Mouse (Mus musculus) hindbrain, postnatal 0 days (tissue): ENCODE data around the gene Got2. TPM values are rescaled to one million over a fixed set of nuclear protein-coding genes. Genes with fewer than 3 reads are reported as not detected.

ENCODE experiments used
- ATAC-seq: fragments of 200-750 bp; cut with Nextera tagmentation; 2 replicates; pipeline ENCODE4 v1.8.0; 2017; ENCODE audit warnings: mild to moderate bottlenecking, moderate TSS enrichment, moderate library complexity
- DNase-seq: peaks from one replicate; pipeline ENCODE4 v3.0.0-alpha.2; 2015; ENCODE audit warnings: low spot score
- H3K27ac ChIP-seq: fragments of 300-500 bp; sonication (generic); 2 replicates; pipeline ENCODE4 v1.5.1; 2014; ENCODE audit warnings: mild to moderate bottlenecking
- H3K27me3 ChIP-seq: fragments of 300-500 bp; sonication (generic); 2 replicates; pipeline ENCODE4 v1.6.1; 2014; ENCODE audit warnings: low read length, mixed read lengths; ENCODE audit not compliant: insufficient read depth
- H3K36me3 ChIP-seq: fragments of 300-500 bp; sonication (generic); 2 replicates; pipeline ENCODE4 v1.6.1; 2014; ENCODE audit warnings: low read length, mixed read lengths; ENCODE audit not compliant: insufficient read depth
- H3K4me1 ChIP-seq: fragments of 300-500 bp; sonication (generic); 2 replicates; pipeline ENCODE4 v1.6.1; 2014; ENCODE audit warnings: antibody characterized with exemption, low read length, mixed read lengths; ENCODE audit not compliant: insufficient read depth
- H3K4me2 ChIP-seq: fragments of 300-500 bp; sonication (generic); 2 replicates; pipeline ENCODE4 v1.6.1; 2014; ENCODE audit warnings: low read depth, mild to moderate bottlenecking, low read length, moderate library complexity, mixed read lengths
- H3K4me3 ChIP-seq: fragments of 300-500 bp; sonication (generic); 2 replicates; pipeline ENCODE4 v1.5.1; 2014; ENCODE audit warnings: low read length
- H3K9ac ChIP-seq: fragments of 300-500 bp; sonication (generic); replicated peaks from 2 replicates; pipeline ENCODE4 v1.6.1; 2014; ENCODE audit warnings: mild to moderate bottlenecking, low read length, moderate library complexity, mixed read lengths
- H3K9me3 ChIP-seq: fragments of 300-500 bp; sonication (generic); 2 replicates; pipeline ENCODE4 v1.6.1; 2016; ENCODE audit warnings: low read length, mixed read lengths
- CTCF ChIP-seq: IDR thresholded peaks from 2 replicates; pipeline ENCODE4 v1.5.1; 2016; ENCODE audit warnings: antibody characterized with exemption, control low read depth, low read depth
- WGBS: fragments of 180-500 bp; shearing (Covaris S2); extraction: QIAGEN DNeasy Blood & Tissue Kit; methylation state at CpG from one replicate; pipeline ENCODE4 v1.1.7; 2014; 5-methylcytosine and 5-hydroxymethylcytosine counted together
- polyA plus RNA-seq: library from polyadenylated mRNA; unstranded; fragments of >200 nt; fragmentation: Nextera tagmentation; extraction: Ambion mirVana; gene quantifications from 2 replicates; pipeline ENCODE4 v1.2.1, GENCODE M21; 2015
- total RNA-seq: library from RNA; depleted of rRNA; stranded (reverse); fragments of >200 nt; gene quantifications from 2 replicates; pipeline ENCODE4 v1.2.3, GENCODE M21; 2014; rRNA removed

The Got2 gene
- total RNA-seq: 243 and 251 TPM in 2 replicates
- 228 and 230 TPM in 2 replicates for polyA plus RNA-seq

DNA sequence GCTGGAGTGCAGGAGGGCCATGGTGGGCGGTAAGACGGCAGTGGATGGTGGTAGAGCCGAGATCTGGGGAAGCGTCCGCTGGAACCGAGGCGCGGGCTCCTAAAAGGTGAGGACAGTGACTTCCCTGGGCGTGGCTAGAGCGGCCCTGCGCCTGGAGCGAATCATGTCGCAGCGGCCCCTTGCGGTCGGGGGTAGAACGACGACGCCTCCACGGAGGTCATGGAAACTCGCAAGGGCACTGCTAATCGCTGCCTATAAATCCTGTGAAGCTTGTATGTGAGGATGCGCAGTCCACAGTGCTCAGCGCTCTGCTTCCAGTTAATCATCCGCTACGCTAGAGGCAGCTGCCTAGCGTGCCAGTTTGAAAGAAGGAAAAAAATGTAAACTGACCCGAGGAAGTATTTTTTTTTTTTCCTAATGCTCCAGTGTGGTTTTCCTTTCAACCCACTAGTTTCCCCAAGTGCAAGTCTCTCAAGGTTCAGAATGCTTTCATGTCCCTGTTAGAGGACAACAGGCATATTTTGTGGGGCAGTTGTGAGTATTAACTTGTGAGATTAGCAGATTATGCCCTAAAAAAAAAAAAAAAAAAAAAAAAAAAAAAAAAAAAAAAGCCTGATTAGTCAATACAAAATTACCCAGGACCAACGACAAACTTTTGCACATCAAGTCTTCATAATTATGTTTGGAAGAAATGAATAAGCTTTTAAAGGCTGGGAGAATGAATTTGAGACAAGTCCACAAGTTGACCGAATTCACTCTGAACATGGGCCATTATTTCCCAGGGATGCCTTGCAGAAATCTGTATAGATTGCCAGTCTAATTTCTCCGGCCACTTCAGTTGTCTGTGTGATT, at the start of gene Got2:
Gene Got2, minus strand, starts transcription at position 263 of the 852 bp plus-strand sequence.
- DNase-seq (peak; percentile 96), ATAC-seq (peak; percentile 91)
- no peaks in the 10 kb centered on the region for H3K9me3 ChIP-seq
- peak within 1 kb of the TSS; percentile 74 for H3K4me2 ChIP-seq
- 8% methylated on average over 29 of the region's 31 CpGs for WGBS
- H3K4me3 ChIP-seq: peak within 1 kb of the TSS; percentile 97
- H3K9ac ChIP-seq: peak within 1 kb of the TSS; percentile 72
- TF ChIP-seq CTCF: peak; percentile 95
- peaks cover 5% of the 10 kb centered on the region; the same call in 1 of the 2 replicates for H3K4me1 ChIP-seq
- H3K27me3 ChIP-seq: no peaks in the 10 kb centered on the region
- H3K36me3 ChIP-seq: no peaks in the 10 kb centered on the region
- H3K27ac ChIP-seq: peak within 1 kb of the TSS; percentile 83

DNA sequence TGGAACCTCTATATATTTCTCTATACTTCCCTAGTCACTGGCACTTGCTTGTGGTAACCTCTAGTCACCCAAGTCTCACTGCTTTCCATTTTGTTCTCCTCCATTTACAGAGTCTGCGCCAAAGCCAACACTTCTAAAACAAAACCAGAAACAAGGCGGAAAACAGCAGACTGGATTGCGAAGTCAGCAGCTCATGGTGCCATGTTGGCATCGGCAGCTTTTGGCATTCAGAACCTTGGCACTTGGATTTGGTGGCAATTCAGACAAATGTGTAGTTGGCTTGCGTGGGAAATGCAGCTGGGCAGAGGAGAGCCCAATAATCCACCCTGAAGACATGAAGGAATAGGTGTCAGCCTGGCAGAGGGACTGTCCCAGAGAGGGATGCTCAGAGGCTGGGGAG, 44.5 kb upstream of the Got2 start:
- H3K4me1 ChIP-seq: no peaks in the 10 kb centered on the region
- no peaks in the 10 kb centered on the region for H3K36me3 ChIP-seq
- no peak overlapping the region for H3K9ac ChIP-seq
- no peak for TF ChIP-seq CTCF
- ATAC-seq (no peak), DNase-seq (no peak)
- H3K4me2 ChIP-seq: no peak overlapping the region
- no peak overlapping the region for H3K27ac ChIP-seq
- no peaks in the 10 kb centered on the region for H3K27me3 ChIP-seq
- H3K9me3 ChIP-seq: no peaks in the 10 kb centered on the region
- no peak overlapping the region for H3K4me3 ChIP-seq
- WGBS: 81% methylated on average over 5 of the region's 5 CpGs

DNA sequence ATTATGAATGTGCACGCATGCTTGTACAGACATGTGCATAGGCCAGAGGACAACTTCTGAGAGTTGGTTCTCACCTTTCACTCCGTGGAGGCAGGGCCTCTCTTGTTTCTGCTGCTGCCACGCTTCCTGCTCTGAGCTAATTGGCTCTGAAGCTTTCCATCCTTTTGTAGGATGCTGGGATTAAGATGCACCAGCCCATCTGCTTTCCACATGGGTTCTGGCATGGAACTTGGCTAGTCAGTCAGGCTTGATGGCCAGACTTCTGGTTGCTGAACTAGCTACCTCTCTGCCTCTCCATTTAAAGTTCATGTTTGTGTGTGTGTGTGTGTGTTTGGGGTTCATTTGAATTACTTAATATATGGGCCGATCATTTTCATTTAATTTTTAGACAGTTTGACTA, 41.5 kb upstream of the Got2 start:
- no peaks in the 10 kb centered on the region for H3K9me3 ChIP-seq
- no peak for TF ChIP-seq CTCF
- H3K4me2 ChIP-seq: no peak overlapping the region
- WGBS: 64% methylated on average over 4 of the region's 4 CpGs
- no peak overlapping the region for H3K4me3 ChIP-seq
- H3K9ac ChIP-seq: no peak overlapping the region
- no peak overlapping the region for H3K27ac ChIP-seq
- peak; percentile 46 for DNase-seq
- H3K36me3 ChIP-seq: no peaks in the 10 kb centered on the region
- H3K27me3 ChIP-seq: no peaks in the 10 kb centered on the region
- H3K4me1 ChIP-seq: no peaks in the 10 kb centered on the region
- 0 out of 2 replicates have a peak, but pooled peaks have one; percentile 18 for ATAC-seq

- DNase-seq (peak; percentile 52), ATAC-seq (peak; percentile 75)
- H3K36me3 ChIP-seq: no peaks in the 10 kb centered on the region
Measured at GRCm38 (mm10) chr8:95916106-95916505, 27.8 kb upstream of the Got2 start.

DNA sequence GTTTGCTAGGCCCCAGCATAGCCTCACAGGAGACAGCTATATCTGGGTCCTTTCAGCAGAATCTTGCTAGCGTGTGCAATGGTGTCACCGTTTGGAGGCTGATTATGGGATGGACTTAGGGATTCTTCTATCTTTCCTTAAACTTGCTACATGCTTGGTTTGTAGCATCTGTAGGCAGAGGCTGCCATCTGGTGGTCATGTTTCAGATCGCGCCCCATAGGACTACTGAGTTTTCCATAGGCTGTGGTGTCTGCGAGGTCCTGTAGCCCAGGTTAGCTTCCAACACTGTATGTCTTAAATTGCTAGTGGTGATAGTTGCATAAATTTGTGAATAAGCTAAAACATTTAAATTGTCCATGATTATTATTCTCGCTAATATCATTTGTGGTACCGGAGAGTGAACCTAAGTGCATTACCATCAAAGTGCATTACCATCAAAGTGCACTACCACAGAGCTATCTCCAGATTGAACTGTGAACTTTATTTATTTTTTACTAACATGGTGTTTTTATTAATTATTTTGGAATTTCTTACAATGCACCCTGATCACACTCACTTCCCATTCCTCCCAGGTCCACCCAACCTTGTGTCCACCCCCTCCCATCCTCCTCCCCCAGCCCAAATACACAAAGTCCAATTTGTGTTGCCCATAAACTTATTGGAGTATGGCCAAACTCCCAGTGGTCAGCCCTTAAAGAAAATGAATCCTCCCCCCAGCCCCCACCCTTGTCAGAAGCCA, 26.7 kb upstream of the Got2 start:
- 9% methylated on average over 7 of the region's 7 CpGs for WGBS
- no peak overlapping the region for H3K9ac ChIP-seq

More at GRCm38 (mm10) chr8:95916106-95916505, 27.8 kb upstream of the Got2 start:
- H3K27me3 ChIP-seq: no peaks in the 10 kb centered on the region
- TF ChIP-seq CTCF: no peak
- H3K4me2 ChIP-seq: peak overlapping the region; percentile 58
- H3K9ac ChIP-seq: 0 out of 2 replicates have a peak overlapping the region, but pooled peaks have one; percentile 17
- no peaks in the 10 kb centered on the region for H3K9me3 ChIP-seq
- no peaks in the 10 kb centered on the region for H3K4me1 ChIP-seq
- WGBS: 10% methylated on average over 9 of the region's 9 CpGs
- H3K27ac ChIP-seq: no peak overlapping the region
- peak overlapping the region; percentile 25; the same call in 1 of the 2 replicates for H3K4me3 ChIP-seq

GRCm38 (mm10) chr8:95911240-95911639, 22.9 kb upstream of the Got2 start:
- Histone ChIP-seq H3K36me3 (no peaks in the 10 kb centered on the region), H3K27ac (no peak overlapping the region), H3K4me3 (no peak overlapping the region), H3K4me1 (no peaks in the 10 kb centered on the region), H3K9me3 (no peaks in the 10 kb centered on the region), H3K27me3 (no peaks in the 10 kb centered on the region), H3K9ac (no peak overlapping the region), H3K4me2 (no peak overlapping the region)
- no peak for DNase-seq
- WGBS: 84% methylated on average over 5 of the region's 5 CpGs
- no peak for ATAC-seq
- TF ChIP-seq CTCF: no peak

More for the DNA sequence above, 26.7 kb upstream of the Got2 start:
- Histone ChIP-seq H3K27ac (no peak overlapping the region), H3K9me3 (no peaks in the 10 kb centered on the region), H3K4me2 (no peak overlapping the region), H3K27me3 (no peaks in the 10 kb centered on the region), H3K4me3 (no peak overlapping the region), H3K36me3 (no peaks in the 10 kb centered on the region), H3K4me1 (no peaks in the 10 kb centered on the region)
- TF ChIP-seq CTCF: peak; percentile 94
- peak; percentile 91 for ATAC-seq
- DNase-seq: peak; percentile 87
